Mouse (Mus musculus): ENCODE results near the gene Olfr693. TPM values are rescaled to one million over a fixed set of nuclear protein-coding genes. Genes with fewer than 3 reads are reported as not detected.
"Not testable (repeated sequence)": the region's sequence is repeated elsewhere in the genome, so short reads cannot be mapped to it uniquely, and the experiment has no call there.

The Olfr693 gene
- not detected in 2 replicates for polyA plus RNA-seq (2015; fragmentation: Nextera tagmentation; extraction: Ambion mirVana)

DNA sequence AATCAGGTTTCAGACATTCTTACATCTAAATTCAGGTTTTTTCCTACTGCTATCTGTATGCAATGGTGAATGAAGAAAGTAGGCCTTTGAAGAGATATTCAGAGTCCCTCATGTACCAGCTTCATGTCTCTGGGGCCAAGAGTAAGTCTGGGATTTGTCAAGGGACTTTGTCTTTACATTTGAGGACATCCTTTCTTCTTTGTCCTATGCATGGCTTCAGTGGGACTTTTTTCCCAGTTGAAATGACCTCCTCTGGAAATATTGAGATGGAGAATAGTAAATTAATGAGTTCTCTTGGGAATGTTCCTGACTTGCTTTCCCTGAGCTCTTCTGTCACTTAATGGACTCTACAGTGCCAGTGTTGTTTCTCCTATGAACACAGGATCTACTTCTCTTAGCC is at the start of gene Olfr693:
TSS of gene Olfr693 (minus strand) at position 101 of the 400 bp plus-strand sequence.
- Histone ChIP-seq H3K4me2 (no peak within 1 kb of the TSS), H3K9me3 (no peaks in the 10 kb centered on the region), H3K27me3 (replicated peaks) (no peaks in the 10 kb centered on the region), H3K9ac (no peak within 1 kb of the TSS), H3K36me3 (no peaks in the 10 kb centered on the region), H3K4me3 (replicated peaks) (no peak within 1 kb of the TSS), H3K27ac (no peak within 1 kb of the TSS), H3K4me1 (no peaks in the 10 kb centered on the region)
- no peak for ATAC-seq (ENCODE audit: insufficient read depth, low FRiP score, low read depth)

DNA sequence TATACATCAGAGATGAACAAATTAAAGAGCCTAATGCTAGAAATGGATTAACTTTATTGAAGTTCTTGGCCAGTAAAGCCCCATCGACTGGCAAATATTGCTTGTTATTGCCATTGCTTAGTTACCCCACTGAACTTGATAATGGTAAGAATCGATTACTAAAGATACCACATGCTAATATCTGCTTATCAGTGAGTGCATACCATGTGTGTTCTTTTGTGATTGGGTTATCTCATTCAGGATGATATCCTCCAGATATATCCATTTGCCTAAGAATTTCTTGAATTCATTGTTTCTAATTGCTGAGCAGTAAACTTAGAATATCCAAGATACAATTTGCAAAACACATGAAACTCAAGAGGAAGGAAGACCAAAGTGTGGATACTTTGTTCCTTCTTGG is 45.3 kb upstream of the Olfr693 start:
- not testable (repeated sequence) for H3K36me3 ChIP-seq; H3K4me2 ChIP-seq; H3K9me3 ChIP-seq; H3K9ac ChIP-seq; H3K27me3 ChIP-seq (replicated peaks); ATAC-seq (ENCODE audit: insufficient read depth, low FRiP score, low read depth); H3K4me1 ChIP-seq; H3K4me3 ChIP-seq (replicated peaks); H3K27ac ChIP-seq
- WGBS, result 81% methylated on average over 2 of the region's 2 CpGs

DNA sequence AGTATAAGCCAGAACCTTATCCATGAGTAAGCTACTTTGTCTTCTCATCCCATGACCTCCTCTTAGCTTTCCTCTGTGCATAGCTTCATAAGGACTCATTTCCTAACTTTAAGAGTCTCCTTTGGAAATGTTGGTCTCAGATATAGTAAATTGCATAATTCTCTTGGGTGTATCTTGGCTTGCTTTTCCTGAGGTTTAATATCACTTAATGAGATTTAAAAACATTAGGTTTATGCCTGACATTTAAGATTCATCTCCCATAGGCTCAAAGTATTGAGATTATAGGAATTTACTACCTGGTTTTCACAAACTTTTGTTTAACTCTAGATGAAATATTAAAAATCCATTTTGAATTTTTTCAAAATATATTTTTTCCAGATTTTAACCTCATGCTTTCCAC is 35.9 kb upstream of the Olfr693 start, which contains the start of gene Olfr695:
TSS of gene Olfr695 (minus strand) at position 101 of the 400 bp plus-strand sequence.
- ATAC-seq (ENCODE audit: insufficient read depth, low FRiP score, low read depth), result no peak
- H3K4me3 ChIP-seq (replicated peaks), result no peak within 1 kb of the TSS
- H3K9me3 ChIP-seq, result no peaks in the 10 kb centered on the region

DNA sequence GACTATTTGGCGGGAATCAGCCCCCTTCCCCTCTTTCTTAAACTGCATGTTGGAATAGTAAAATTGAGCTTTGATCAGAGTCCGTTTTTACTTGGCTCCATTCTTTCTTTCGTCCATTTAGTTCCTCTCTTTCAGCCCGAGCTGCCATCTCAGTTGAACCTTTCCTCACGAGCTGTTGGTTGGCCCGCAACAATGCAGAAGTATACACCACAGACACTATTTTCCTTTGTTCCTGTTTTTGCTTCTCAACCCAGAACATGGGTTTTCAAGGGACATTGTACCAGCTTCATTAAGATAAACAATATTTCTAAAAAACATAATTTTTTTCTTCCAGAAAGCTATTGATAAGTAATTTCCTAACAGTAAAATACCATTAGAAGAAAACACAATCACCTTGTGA is 31.1 kb upstream of the Olfr693 start:
- H3K36me3 ChIP-seq, result no peaks in the 10 kb centered on the region
- H3K27me3 ChIP-seq (replicated peaks), result no peaks in the 10 kb centered on the region
- H3K4me1 ChIP-seq, result no peaks in the 10 kb centered on the region
- no peak overlapping the region for H3K9ac ChIP-seq
- no peak overlapping the region for H3K4me2 ChIP-seq
- 83% methylated on average over 6 of the region's 6 CpGs for WGBS
- H3K4me3 ChIP-seq (replicated peaks), result no peak overlapping the region
- H3K27ac ChIP-seq, result no peak overlapping the region
- no peak for ATAC-seq (ENCODE audit: insufficient read depth, low FRiP score, low read depth)
- H3K9me3 ChIP-seq, result no peaks in the 10 kb centered on the region

More for the DNA sequence above, 35.9 kb upstream of the Olfr693 start, which contains the start of gene Olfr695:
- no peak within 1 kb of the TSS for H3K27ac ChIP-seq
- no peaks in the 10 kb centered on the region for H3K4me1 ChIP-seq
- no peaks in the 10 kb centered on the region for H3K36me3 ChIP-seq
- H3K9ac ChIP-seq, result no peak within 1 kb of the TSS
- H3K4me2 ChIP-seq, result no peak within 1 kb of the TSS
- no peaks in the 10 kb centered on the region for H3K27me3 ChIP-seq (replicated peaks)

DNA sequence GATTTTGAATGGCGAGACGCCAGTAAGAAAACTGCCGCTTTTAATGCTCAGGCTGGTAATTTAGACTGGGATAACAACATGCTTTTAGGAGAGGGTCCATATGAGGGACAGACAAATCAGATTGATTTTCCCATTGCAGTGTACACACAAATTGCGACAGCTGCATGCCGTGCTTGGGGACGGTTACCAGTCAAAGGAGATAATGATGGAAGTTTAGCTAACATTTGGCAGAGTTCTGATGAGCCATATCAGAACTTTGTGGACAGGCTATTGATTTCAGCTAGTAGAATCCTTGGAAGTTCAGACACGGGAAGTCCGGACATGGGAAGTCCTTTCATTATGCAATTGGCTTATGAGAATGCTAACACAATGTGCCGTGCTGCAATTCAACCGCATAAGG is 27.3 kb upstream of the Olfr693 start:
- not testable (repeated sequence) for H3K36me3 ChIP-seq; H3K4me2 ChIP-seq; H3K4me1 ChIP-seq; H3K4me3 ChIP-seq (replicated peaks); ATAC-seq (ENCODE audit: insufficient read depth, low FRiP score, low read depth); H3K9me3 ChIP-seq; H3K27me3 ChIP-seq (replicated peaks); H3K9ac ChIP-seq; H3K27ac ChIP-seq
- 86% methylated on average over 10 of the region's 10 CpGs for WGBS

DNA sequence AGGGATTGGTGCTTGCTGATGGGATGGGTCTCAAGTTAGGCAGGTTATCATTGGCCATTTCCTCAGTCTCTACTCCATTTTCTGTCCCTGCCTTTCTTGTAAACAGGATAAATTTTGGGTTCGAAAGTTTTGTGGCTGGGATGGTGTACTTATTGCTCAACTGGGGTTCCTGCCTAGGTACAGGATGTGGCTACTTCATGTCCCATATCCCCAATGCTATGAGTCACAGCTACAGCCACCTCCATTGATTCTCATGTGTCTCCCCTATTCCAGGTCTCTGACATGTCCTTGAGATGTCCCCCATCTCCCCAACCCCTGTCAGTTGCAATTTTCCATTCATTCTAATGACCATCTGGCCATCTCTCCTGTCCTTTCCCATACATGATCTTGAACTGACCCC is 16.5 kb upstream of the Olfr693 start:
- Histone ChIP-seq H3K4me3 (replicated peaks) (no peak overlapping the region), H3K36me3 (no peaks in the 10 kb centered on the region), H3K9me3 (no peaks in the 10 kb centered on the region), H3K4me2 (no peak overlapping the region), H3K9ac (no peak overlapping the region), H3K27ac (no peak overlapping the region), H3K27me3 (replicated peaks) (no peaks in the 10 kb centered on the region), H3K4me1 (no peaks in the 10 kb centered on the region)
- WGBS, result 77% methylated on average over 1 of the region's 1 CpGs
- ATAC-seq (ENCODE audit: insufficient read depth, low FRiP score, low read depth), result no peak

DNA sequence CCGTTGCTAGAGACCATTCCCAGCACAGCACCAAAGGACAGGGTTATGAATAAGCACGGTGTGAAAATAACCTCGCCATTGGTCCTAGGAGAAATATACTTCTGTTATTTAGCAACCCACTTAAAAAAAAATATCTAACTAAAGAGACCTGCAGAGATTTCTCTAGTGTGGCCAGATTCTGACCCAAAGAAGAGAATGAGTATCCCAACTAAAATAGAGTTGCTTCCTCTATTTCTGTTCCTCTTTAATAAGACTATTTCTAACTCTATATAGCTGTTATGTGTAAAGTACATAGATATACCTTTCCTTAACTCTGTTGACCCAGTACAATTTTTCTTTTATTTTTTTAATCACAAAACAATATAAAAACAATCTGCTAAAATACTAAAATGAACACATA is 12.6 kb upstream of the Olfr693 start:
- H3K9me3 ChIP-seq, result no peaks in the 10 kb centered on the region
- H3K4me3 ChIP-seq (replicated peaks), result no peak overlapping the region
- no peaks in the 10 kb centered on the region for H3K36me3 ChIP-seq
- H3K27me3 ChIP-seq (replicated peaks), result no peaks in the 10 kb centered on the region
- H3K4me2 ChIP-seq, result no peak overlapping the region
- H3K9ac ChIP-seq, result no peak overlapping the region
- no peak for ATAC-seq (ENCODE audit: insufficient read depth, low FRiP score, low read depth)
- H3K4me1 ChIP-seq, result no peaks in the 10 kb centered on the region
- no peak overlapping the region for H3K27ac ChIP-seq
- 86% methylated on average over 3 of the region's 3 CpGs for WGBS

DNA sequence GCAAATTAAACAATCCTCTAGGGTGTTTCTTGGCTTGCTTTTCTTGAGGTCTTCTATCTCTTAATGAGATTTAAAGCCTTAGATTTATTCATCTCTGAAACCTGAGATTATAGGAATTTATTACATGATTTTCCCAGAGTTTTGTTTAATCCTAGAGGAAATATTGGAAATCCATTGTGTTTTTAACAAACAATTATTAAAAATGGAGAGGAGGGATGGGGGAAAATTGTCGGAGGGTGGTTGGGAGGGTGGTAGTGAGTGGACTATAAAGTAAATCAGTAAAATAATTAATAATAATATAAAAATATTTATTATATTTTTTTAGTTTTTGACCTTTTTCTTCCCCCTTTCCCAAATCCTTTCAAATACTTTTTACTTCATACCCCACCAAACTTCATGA is 11.3 kb upstream of the Olfr693 start, which contains the start of gene Olfr694:
TSS of gene Olfr694 (minus strand) at position 101 of the 400 bp plus-strand sequence.
- Histone ChIP-seq H3K4me1 (no peaks in the 10 kb centered on the region), H3K27me3 (replicated peaks) (no peaks in the 10 kb centered on the region), H3K4me3 (replicated peaks) (no peak within 1 kb of the TSS), H3K36me3 (no peaks in the 10 kb centered on the region), H3K9ac (no peak within 1 kb of the TSS), H3K27ac (no peak within 1 kb of the TSS), H3K9me3 (no peaks in the 10 kb centered on the region), H3K4me2 (no peak within 1 kb of the TSS)
- 89% methylated on average over 1 of the region's 1 CpGs for WGBS
- no peak for ATAC-seq (ENCODE audit: insufficient read depth, low FRiP score, low read depth)

DNA sequence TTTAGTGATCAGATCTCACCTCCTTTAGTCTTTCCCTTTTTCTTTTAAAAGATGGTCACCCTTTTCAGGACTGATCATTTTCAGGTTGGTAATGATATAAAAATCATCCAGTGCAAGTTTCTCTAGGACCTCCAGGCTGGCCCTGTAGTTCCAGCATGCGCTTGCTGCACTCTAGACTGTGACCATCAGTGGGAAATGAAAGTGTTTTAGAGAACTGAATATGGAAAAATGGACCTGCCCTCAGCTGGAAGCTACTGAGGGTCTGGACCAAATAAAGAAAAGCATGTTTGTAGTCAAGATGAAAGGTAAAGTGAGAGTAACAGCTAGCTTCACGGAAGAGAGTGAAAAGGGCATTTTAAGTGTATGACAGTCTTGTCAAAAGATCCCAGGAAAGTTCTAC is 5.0 kb upstream of the Olfr693 start:
- Histone ChIP-seq H3K4me1 (no peaks in the 10 kb centered on the region), H3K27ac (no peak overlapping the region), H3K9me3 (no peaks in the 10 kb centered on the region), H3K27me3 (replicated peaks) (no peaks in the 10 kb centered on the region), H3K9ac (no peak overlapping the region), H3K4me2 (no peak overlapping the region), H3K36me3 (no peaks in the 10 kb centered on the region), H3K4me3 (replicated peaks) (no peak overlapping the region)
- 82% methylated on average over 2 of the region's 2 CpGs for WGBS
- ATAC-seq (ENCODE audit: insufficient read depth, low FRiP score, low read depth), result no peak

DNA sequence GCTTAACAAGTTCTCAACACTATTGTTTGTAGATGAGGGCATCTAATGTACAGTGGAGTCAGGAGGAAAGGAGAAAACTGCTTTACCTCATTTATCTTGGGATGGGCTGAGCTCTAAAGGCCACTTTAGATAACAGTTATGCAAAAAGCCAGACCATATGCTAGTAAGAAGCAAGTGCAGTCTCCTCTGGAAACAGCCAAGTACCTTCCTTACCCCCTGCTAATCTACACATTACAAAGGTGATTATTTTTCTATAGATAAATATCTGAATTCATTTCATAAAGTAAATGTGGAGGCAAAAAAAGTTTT is 28.1 kb downstream of the Olfr693 start:
- no peaks in the 10 kb centered on the region for H3K27me3 ChIP-seq (replicated peaks)

DNA sequence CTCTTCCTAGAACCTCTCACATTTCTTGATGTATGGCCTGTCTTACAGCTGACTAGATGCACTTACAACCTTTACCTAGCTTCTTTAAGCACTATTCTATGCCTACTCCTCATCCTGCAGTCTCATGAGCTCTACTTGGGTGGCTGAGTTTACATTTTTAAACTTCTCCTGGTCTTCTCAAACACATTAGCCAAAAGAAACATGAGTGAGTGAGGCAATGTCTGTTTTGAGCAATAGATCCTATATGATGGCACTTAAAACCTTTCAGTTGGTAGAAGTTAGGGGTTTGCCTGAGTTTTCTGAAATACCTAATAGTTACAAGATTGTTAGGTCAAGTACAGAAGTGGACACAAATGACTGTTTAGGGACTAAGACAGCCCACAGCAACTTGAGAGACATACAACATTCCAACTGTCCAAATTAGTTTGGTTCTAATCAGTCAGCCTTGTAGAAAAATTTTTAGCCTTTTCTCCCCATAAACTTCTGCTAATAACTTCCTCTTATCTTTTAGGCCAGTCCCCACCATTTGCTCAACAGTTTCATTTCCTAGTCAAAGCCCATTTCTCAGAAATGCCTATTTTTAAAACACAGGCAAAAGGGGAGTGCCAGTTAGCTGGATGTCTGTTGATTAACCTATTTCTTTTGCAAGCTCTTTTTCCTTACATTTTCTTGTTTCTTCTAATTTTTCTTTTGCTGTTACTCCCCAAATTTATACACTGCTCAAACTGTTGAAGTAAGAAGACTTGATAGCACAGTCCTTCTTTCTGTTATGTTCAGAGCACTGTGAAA is 28.6 kb downstream of the Olfr693 start:
- no peak for ATAC-seq (ENCODE audit: insufficient read depth, low FRiP score, low read depth)
- Histone ChIP-seq H3K4me2 (no peak overlapping the region), H3K4me1 (no peaks in the 10 kb centered on the region), H3K27ac (no peak overlapping the region), H3K9ac (no peak overlapping the region), H3K4me3 (replicated peaks) (no peak overlapping the region), H3K9me3 (no peaks in the 10 kb centered on the region), H3K36me3 (no peaks in the 10 kb centered on the region), H3K27me3 (replicated peaks) (no peaks in the 10 kb centered on the region)

More for the DNA sequence above, 28.1 kb downstream of the Olfr693 start:
- Histone ChIP-seq H3K27ac (no peak overlapping the region), H3K4me1 (no peaks in the 10 kb centered on the region), H3K4me3 (replicated peaks) (no peak overlapping the region), H3K9me3 (no peaks in the 10 kb centered on the region), H3K36me3 (no peaks in the 10 kb centered on the region), H3K4me2 (no peak overlapping the region), H3K9ac (no peak overlapping the region)
- ATAC-seq (ENCODE audit: insufficient read depth, low FRiP score, low read depth), result no peak

DNA sequence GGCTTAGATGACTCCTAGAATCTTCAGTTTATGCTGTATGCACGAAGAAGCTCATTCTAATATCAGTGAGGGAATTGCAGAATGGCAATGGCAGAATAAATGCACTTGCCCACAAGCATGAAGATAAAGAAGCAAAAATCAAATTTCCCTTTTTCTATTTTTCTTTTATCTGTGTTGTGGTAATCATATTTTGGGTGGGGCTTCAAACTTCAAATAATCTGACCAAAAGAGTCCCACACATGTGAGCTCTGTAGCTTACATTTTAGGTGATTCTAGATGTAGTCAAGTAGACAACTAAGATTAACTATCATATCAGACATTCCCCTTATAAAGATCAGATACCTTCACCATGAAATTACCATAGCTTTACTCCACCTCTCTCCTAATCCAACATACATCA is 30.6 kb downstream of the Olfr693 start:
- WGBS, result 68% methylated on average over 1 of the region's 1 CpGs

DNA sequence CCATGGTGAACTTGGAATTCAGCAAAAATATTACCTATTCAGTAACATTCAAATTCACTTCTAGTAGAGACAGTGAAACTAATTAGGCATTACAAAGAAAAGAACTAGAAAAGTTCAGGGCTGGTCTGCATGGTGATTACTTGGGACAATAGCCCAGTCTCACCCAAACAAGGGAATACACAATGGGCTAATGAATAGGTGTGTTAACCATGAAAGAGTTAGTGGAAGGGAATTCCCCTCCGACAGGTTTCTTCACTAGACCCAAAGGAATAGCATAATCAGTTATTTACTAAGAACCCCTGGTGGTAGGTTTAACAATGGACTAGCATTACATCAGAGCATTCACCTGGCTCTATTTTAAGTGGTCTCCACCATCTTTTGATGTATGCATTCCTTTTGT is 35.1 kb downstream of the Olfr693 start:
- Histone ChIP-seq H3K4me3 (replicated peaks) (no peak overlapping the region), H3K4me2 (no peak overlapping the region), H3K9ac (no peak overlapping the region), H3K27ac (no peak overlapping the region), H3K27me3 (replicated peaks) (no peaks in the 10 kb centered on the region), H3K36me3 (no peaks in the 10 kb centered on the region), H3K9me3 (no peaks in the 10 kb centered on the region), H3K4me1 (no peaks in the 10 kb centered on the region)
- 65% methylated on average over 1 of the region's 1 CpGs for WGBS
- ATAC-seq (ENCODE audit: insufficient read depth, low FRiP score, low read depth), result no peak

More for the DNA sequence above, 30.6 kb downstream of the Olfr693 start:
- H3K4me1 ChIP-seq, result no peaks in the 10 kb centered on the region
- no peaks in the 10 kb centered on the region for H3K27me3 ChIP-seq (replicated peaks)
- no peak overlapping the region for H3K27ac ChIP-seq
- H3K9ac ChIP-seq, result no peak overlapping the region
- no peaks in the 10 kb centered on the region for H3K36me3 ChIP-seq
- no peak for ATAC-seq (ENCODE audit: insufficient read depth, low FRiP score, low read depth)
- H3K9me3 ChIP-seq, result no peaks in the 10 kb centered on the region
- no peak overlapping the region for H3K4me2 ChIP-seq
- H3K4me3 ChIP-seq (replicated peaks), result no peak overlapping the region

Measured in stomach, embryonic 15.5 days (tissue).